Mouse (Mus musculus): ENCODE measurements around the gene Gm20388. TPM values are rescaled to one million over a fixed set of nuclear protein-coding genes. Genes with fewer than 3 reads are reported as not detected.

Gm20388 gene
- polyA plus RNA-seq, 1 experiment from 2014 or later, result not detected

DNA sequence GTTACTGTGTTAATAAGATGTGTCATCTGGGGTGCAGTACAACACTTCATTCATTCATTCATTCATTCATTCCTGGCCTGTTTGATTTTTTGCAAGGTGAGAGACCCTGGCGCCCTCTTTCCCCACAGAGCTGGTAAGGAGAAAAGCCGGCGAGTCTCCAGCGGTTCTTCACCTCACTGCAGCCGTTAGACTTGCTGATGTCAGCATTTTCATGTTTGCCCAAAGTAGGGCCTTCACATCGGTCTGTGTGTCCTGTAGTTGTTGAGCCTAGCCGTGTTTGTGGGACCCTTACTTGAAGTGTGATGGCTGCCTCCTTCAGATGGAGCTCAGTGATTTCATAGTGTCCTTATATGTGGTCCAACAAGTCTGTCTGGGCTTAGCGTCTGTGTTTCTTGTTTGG lies 2059.6 kb downstream of the Gm20388 start:
- Histone ChIP-seq H3K4me1 (replicated peaks) (peaks cover 47% of the 10 kb centered on the region), H3K27me3 (no peaks in the 10 kb centered on the region), H3K4me2 (no peak overlapping the region), H3K27ac (no peak overlapping the region), H3K9me3 (replicated peaks) (no peaks in the 10 kb centered on the region), H3K4me3 (replicated peaks) (no peak overlapping the region), H3K9ac (no peak overlapping the region), H3K36me3 (peaks cover 20% of the 10 kb centered on the region)
- no peak for DNase-seq
- ATAC-seq (ENCODE audit: low read depth), result no peak
- WGBS (ENCODE audit: insufficient replicate concordance), result 83% methylated on average over 8 of the region's 8 CpGs

DNA sequence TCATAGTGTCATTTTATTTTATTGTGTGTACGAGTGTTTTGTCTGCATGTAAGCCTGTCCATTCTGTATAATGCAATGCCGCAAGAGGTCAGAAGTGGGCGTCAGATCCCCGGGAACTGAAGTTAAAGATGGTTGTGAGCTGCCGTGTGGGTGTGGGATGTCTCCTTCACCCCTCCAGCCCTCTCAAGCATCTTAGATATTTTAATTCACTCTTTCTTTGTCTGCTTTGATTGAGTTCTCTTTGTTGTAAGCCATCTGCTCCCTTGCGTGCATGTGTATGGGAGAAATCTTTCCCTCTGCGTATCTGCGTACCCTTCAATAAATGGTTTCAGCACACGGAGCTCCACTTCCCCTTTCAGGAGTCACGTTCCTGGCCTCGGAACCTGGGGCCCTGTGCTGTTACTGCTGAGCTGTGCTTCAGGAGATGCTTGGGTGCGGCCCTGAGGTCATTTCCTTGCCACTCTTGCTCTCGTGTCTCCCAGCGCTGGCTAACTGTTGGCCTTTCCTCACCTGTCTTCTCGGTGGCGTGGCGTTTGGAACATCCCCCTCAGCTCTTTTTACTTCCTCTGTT lies 2060.9 kb downstream of the Gm20388 start:
- Histone ChIP-seq H3K27me3 (no peaks in the 10 kb centered on the region), H3K9ac (no peak overlapping the region), H3K9me3 (replicated peaks) (no peaks in the 10 kb centered on the region), H3K36me3 (peaks cover 33% of the 10 kb centered on the region), H3K27ac (no peak overlapping the region), H3K4me1 (replicated peaks) (peaks cover 37% of the 10 kb centered on the region), H3K4me3 (replicated peaks) (no peak overlapping the region), H3K4me2 (no peak overlapping the region)
- ATAC-seq (ENCODE audit: low read depth), result no peak
- 60% methylated on average over 17 of the region's 17 CpGs for WGBS (ENCODE audit: insufficient replicate concordance)
- no peak for DNase-seq

DNA sequence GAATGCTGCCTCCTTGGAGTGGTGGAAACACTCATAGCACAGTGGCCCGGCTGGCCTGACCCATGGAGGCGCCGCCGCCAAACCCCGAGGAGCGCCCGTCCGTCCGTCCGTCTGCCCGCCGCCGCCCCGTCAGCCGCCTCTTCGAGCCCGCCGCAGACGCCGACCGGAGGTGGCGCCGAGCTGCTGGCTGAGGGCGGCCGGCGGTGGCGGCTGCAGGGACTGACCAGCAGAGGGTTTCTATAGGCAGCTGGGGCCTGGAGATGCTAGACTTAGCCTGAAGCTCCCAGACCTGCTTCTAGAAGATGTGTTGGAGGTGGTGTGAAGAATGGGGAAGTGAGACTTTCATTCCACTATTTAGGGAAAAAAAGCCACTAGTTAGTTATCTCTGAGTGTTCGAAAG lies 2063.3 kb downstream of the Gm20388 start:
- no peak overlapping the region for H3K27ac ChIP-seq
- no peaks in the 10 kb centered on the region for H3K9me3 ChIP-seq (replicated peaks)
- no peak for DNase-seq
- WGBS (ENCODE audit: insufficient replicate concordance), result 91% methylated on average over 28 of the region's 28 CpGs
- no peak overlapping the region for H3K4me2 ChIP-seq
- H3K27me3 ChIP-seq, result no peaks in the 10 kb centered on the region
- ATAC-seq (ENCODE audit: low read depth), result no peak
- H3K36me3 ChIP-seq, result peaks cover 55% of the 10 kb centered on the region
- H3K4me3 ChIP-seq (replicated peaks), result no peak overlapping the region
- peaks cover 14% of the 10 kb centered on the region for H3K4me1 ChIP-seq (replicated peaks)
- H3K9ac ChIP-seq, result no peak overlapping the region

GRCm38 (mm10) chr8:121977819-121978590 lies 2067.4 kb downstream of the Gm20388 start:
- no peaks in the 10 kb centered on the region for H3K4me1 ChIP-seq (replicated peaks)
- no peak overlapping the region for H3K9ac ChIP-seq
- no peak overlapping the region for H3K27ac ChIP-seq
- no peaks in the 10 kb centered on the region for H3K9me3 ChIP-seq (replicated peaks)
- H3K36me3 ChIP-seq, result peaks cover 83% of the 10 kb centered on the region
- WGBS (ENCODE audit: insufficient replicate concordance), result 76% methylated on average over 8 of the region's 8 CpGs
- H3K4me2 ChIP-seq, result no peak overlapping the region
- H3K4me3 ChIP-seq (replicated peaks), result no peak overlapping the region
- no peak for ATAC-seq (ENCODE audit: low read depth)
- no peaks in the 10 kb centered on the region for H3K27me3 ChIP-seq
- DNase-seq, result peak; percentile 13

GRCm38 (mm10) chr8:121978670-121979069 lies 2068.0 kb downstream of the Gm20388 start:
- WGBS (ENCODE audit: insufficient replicate concordance), result 92% methylated on average over 13 of the region's 13 CpGs
- DNase-seq, result no peak
- Histone ChIP-seq H3K36me3 (peaks cover 87% of the 10 kb centered on the region), H3K27me3 (no peaks in the 10 kb centered on the region), H3K9me3 (replicated peaks) (no peaks in the 10 kb centered on the region), H3K4me1 (replicated peaks) (no peaks in the 10 kb centered on the region), H3K27ac (no peak overlapping the region), H3K4me3 (replicated peaks) (no peak overlapping the region), H3K9ac (no peak overlapping the region), H3K4me2 (no peak overlapping the region)
- ATAC-seq (ENCODE audit: low read depth), result no peak

DNA sequence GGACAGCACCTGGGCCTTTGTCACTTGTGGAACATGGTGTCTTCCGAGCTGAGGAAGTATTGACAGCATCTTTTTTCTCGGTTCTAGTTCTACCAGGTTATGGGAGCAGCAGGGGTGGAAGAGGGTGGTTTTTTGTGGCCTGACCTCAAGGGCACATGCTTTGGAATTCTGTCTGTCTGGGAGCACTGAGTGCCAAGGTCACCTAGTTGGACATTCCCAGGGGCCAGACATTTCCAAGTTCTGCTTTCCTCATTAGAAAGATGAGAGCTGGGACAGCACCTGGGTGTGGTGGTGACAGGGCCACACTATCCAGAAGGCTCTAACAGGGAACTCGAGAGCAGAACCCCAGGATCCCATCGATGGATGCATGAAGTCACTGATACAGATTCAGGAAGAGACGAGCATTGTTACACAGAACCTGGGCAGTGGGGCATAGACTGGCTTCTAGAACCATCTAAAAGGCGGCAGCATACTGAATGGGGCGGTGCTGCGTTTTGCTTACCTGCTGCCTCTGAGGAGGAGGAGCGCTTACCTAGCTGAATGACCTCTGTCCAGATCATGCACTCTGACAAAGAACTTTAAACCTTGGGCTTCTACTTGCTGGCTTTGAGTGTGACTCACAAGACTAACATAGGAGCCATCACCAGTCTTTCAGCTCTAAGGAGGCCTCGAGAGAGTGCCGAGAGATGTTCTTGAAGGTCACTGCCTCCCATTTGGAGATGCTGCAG lies 2070.3 kb downstream of the Gm20388 start:
- H3K4me3 ChIP-seq (replicated peaks), result no peak overlapping the region
- no peak overlapping the region for H3K9ac ChIP-seq
- no peaks in the 10 kb centered on the region for H3K4me1 ChIP-seq (replicated peaks)
- ATAC-seq (ENCODE audit: low read depth), result no peak
- peaks cover 81% of the 10 kb centered on the region for H3K36me3 ChIP-seq
- H3K4me2 ChIP-seq, result no peak overlapping the region
- H3K27ac ChIP-seq, result no peak overlapping the region
- no peaks in the 10 kb centered on the region for H3K27me3 ChIP-seq
- no peak for DNase-seq
- WGBS (ENCODE audit: insufficient replicate concordance), result 86% methylated on average over 11 of the region's 11 CpGs
- no peaks in the 10 kb centered on the region for H3K9me3 ChIP-seq (replicated peaks)

GRCm38 (mm10) chr8:121981520-121981895 lies 2070.9 kb downstream of the Gm20388 start:
- DNase-seq, result no peak

DNA sequence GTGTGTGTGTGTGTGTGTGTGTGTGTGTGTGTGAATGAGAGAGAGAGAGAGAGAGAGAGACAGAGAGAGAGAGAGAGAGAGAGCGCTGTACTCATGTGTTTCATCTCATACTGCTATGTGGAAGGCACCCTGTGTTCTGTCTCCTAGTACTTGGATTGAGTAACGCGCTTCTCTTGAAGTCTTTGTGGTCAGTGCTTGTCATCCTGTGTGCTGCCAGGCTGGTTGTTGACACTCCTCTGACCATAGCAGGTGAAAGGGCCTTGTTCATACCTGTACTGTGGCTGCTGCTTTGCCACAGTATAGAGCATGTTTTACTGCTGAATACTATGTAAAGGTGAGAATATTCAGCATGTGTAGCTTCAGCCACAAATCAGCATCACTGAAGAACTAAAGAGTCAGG lies 2075.0 kb downstream of the Gm20388 start:
- H3K9me3 ChIP-seq (replicated peaks), result no peaks in the 10 kb centered on the region
- H3K27ac ChIP-seq, result no peak overlapping the region
- no peaks in the 10 kb centered on the region for H3K27me3 ChIP-seq
- H3K9ac ChIP-seq, result no peak overlapping the region
- no peaks in the 10 kb centered on the region for H3K4me1 ChIP-seq (replicated peaks)
- H3K4me3 ChIP-seq (replicated peaks), result no peak overlapping the region
- ATAC-seq (ENCODE audit: low read depth), result no peak
- 94% methylated on average over 3 of the region's 3 CpGs for WGBS (ENCODE audit: insufficient replicate concordance)
- no peak overlapping the region for H3K4me2 ChIP-seq
- peaks cover 79% of the 10 kb centered on the region for H3K36me3 ChIP-seq
- DNase-seq, result no peak

More at GRCm38 (mm10) chr8:121981520-121981895, 2070.9 kb downstream of the Gm20388 start:
- peaks cover 78% of the 10 kb centered on the region for H3K36me3 ChIP-seq
- no peak for ATAC-seq (ENCODE audit: low read depth)
- H3K27me3 ChIP-seq, result no peaks in the 10 kb centered on the region
- 88% methylated on average over 7 of the region's 7 CpGs for WGBS (ENCODE audit: insufficient replicate concordance)
- no peaks in the 10 kb centered on the region for H3K9me3 ChIP-seq (replicated peaks)
- H3K9ac ChIP-seq, result no peak overlapping the region
- H3K4me2 ChIP-seq, result no peak overlapping the region
- H3K4me3 ChIP-seq (replicated peaks), result no peak overlapping the region
- H3K27ac ChIP-seq, result no peak overlapping the region
- H3K4me1 ChIP-seq (replicated peaks), result no peaks in the 10 kb centered on the region

- Histone ChIP-seq H3K4me3 (replicated peaks) (no peak overlapping the region), H3K27ac (no peak overlapping the region), H3K9me3 (replicated peaks) (no peaks in the 10 kb centered on the region), H3K9ac (no peak overlapping the region), H3K36me3 (peaks cover 83% of the 10 kb centered on the region), H3K4me2 (no peak overlapping the region), H3K27me3 (no peaks in the 10 kb centered on the region), H3K4me1 (replicated peaks) (no peaks in the 10 kb centered on the region)
- no peak for DNase-seq
- no peak for ATAC-seq (ENCODE audit: low read depth)
- 85% methylated on average over 5 of the region's 5 CpGs for WGBS (ENCODE audit: insufficient replicate concordance)
Measured at GRCm38 (mm10) chr8:121987892-121988291, 2077.3 kb downstream of the Gm20388 start.

DNA sequence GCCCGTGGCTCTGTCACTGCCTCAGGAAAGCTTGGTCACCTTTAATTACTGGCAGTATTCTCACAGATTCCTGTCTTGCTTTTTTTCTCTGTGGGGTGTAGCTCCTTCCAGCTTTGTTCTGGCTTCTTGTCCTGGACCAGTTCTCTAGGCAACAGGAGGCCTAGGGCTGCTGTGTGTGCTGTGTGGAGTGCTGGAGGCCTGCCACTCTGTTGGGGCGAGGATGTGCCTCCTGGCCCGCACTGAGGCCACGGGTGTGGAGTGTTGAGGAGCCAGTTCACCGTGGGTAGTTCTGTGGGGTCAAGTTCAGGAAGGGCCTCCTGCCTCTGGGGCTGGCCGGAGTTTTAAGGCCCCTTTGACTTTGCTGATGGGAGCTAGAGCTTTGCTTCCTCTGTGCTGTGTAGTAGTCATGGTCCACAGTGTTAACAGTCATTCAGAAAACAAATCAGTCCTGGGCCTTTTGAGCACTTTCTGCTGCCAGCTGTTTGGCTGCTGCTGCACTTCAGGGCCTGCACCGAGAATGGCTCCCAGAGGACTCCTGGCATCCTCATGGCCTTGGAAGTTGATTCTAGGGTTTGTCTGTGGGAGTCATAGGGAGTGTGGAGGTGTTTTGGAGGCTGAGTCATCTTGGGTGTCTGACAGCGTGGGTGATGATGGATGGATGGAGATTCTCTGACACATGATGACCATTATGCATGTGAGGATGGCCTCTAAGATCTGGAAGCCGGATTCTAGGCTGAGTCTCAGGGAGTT lies 2080.0 kb downstream of the Gm20388 start:
- peaks cover 87% of the 10 kb centered on the region for H3K36me3 ChIP-seq
- no peak for DNase-seq

GRCm38 (mm10) chr8:121991611-121992010 lies 2081.0 kb downstream of the Gm20388 start:
- H3K4me2 ChIP-seq, result no peak overlapping the region
- H3K9me3 ChIP-seq (replicated peaks), result no peaks in the 10 kb centered on the region
- no peaks in the 10 kb centered on the region for H3K27me3 ChIP-seq
- no peak overlapping the region for H3K4me3 ChIP-seq (replicated peaks)
- 0 out of 2 replicates have a peak, but pooled peaks have one; percentile 26 for ATAC-seq (ENCODE audit: low read depth)
- H3K4me1 ChIP-seq (replicated peaks), result no peaks in the 10 kb centered on the region
- WGBS (ENCODE audit: insufficient replicate concordance), result 82% methylated on average over 7 of the region's 7 CpGs
- H3K27ac ChIP-seq, result no peak overlapping the region
- no peak overlapping the region for H3K9ac ChIP-seq
- no peak for DNase-seq
- peaks cover 84% of the 10 kb centered on the region for H3K36me3 ChIP-seq

More for the DNA sequence above, 2080.0 kb downstream of the Gm20388 start:
- Histone ChIP-seq H3K9ac (no peak overlapping the region), H3K4me1 (replicated peaks) (no peaks in the 10 kb centered on the region), H3K4me3 (replicated peaks) (no peak overlapping the region), H3K4me2 (no peak overlapping the region), H3K9me3 (replicated peaks) (no peaks in the 10 kb centered on the region), H3K27me3 (no peaks in the 10 kb centered on the region), H3K27ac (no peak overlapping the region; the same call in 1 of the 2 replicates)
- ATAC-seq (ENCODE audit: low read depth), result no peak
- whole genome bisulfite sequencing (ENCODE audit: insufficient replicate concordance), result 84% methylated on average over 9 of the region's 9 CpGs

Measured in liver, embryonic 13.5 days (tissue).